Mouse (Mus musculus) liver, embryonic 14.5 days (tissue): ENCODE results near the gene Sema4a. TPM values are rescaled to one million over a fixed set of nuclear protein-coding genes. Genes with fewer than 3 reads are reported as not detected.
A peak's percentile ranks its signal among the peaks of the same experiment; 100 is the strongest.

Experiments
- ATAC-seq: fragments of 200-750 bp; cut with Nextera tagmentation; 2 replicates; pipeline ENCODE4 v1.8.0; 2017; ENCODE audit warnings: moderate number of reproducible peaks, mild to moderate bottlenecking, moderate library complexity; ENCODE audit not compliant: insufficient read depth
- DNase-seq, 3 experiments: peaks; one replicate each; pipeline ENCODE4 v3.0.0-alpha.2; 2012 to 2013; ENCODE audit warnings: low read depth in 3 of 3, low spot score in 3 of 3
- H3K27ac ChIP-seq: fragments of 300-500 bp; sonication (generic); 2 replicates; pipeline ENCODE4 v1.5.1; 2014; ENCODE audit warnings: moderate library complexity, mild to moderate bottlenecking, control low read depth, inconsistent platforms
- H3K27me3 ChIP-seq: fragments of 300-500 bp; sonication (generic); 2 replicates; pipeline ENCODE4 v1.6.1; 2014; ENCODE audit warnings: mild to moderate bottlenecking, low read length, moderate library complexity; ENCODE audit not compliant: control insufficient read depth, insufficient read depth
- H3K36me3 ChIP-seq: fragments of 300-500 bp; sonication (generic); replicated peaks from 2 replicates; pipeline ENCODE4 v1.6.1; 2014; ENCODE audit warnings: low read depth; ENCODE audit not compliant: control insufficient read depth, insufficient read depth
- H3K4me1 ChIP-seq, 2 experiments: fragments of 200-500 bp in 1 of 2; fragments of 300-500 bp in 1 of 2; sonication (generic) in 1 of 2; replicated peaks; 2 replicates each; pipeline ENCODE4 v1.6.1; 2012 to 2014; ENCODE audit warnings: antibody characterized with exemption in 1 of 2, inconsistent platforms in 1 of 2, low read length in 1 of 2; ENCODE audit not compliant: control insufficient read depth in 2 of 2, insufficient read depth in 2 of 2
- H3K4me2 ChIP-seq: fragments of 300-500 bp; sonication (generic); 2 replicates; pipeline ENCODE4 v1.6.1; 2014; ENCODE audit warnings: low read depth, mild to moderate bottlenecking, control low read depth, moderate library complexity
- H3K4me3 ChIP-seq, 2 experiments: fragments of 200-500 bp in 1 of 2; fragments of 300-500 bp in 1 of 2; sonication (generic) in 1 of 2; 2 replicates each; pipeline ENCODE4 v1.5.1; 2012 to 2014; ENCODE audit warnings: low read depth in 2 of 2, low read length in 2 of 2, mild to moderate bottlenecking in 2 of 2, control low read depth in 1 of 2, inconsistent platforms in 1 of 2, moderate library complexity in 1 of 2; ENCODE audit not compliant: insufficient read depth in 1 of 2
- H3K9ac ChIP-seq: fragments of 300-500 bp; sonication (generic); replicated peaks from 2 replicates; pipeline ENCODE4 v1.6.1; 2014; ENCODE audit warnings: mild to moderate bottlenecking, control low read depth, moderate library complexity
- H3K9me3 ChIP-seq: fragments of 300-500 bp; sonication (generic); 2 replicates; pipeline ENCODE4 v1.6.1; 2016; ENCODE audit warnings: low read length, mixed read lengths; ENCODE audit not compliant: control insufficient read depth
- CTCF ChIP-seq: IDR thresholded peaks from 2 replicates; pipeline ENCODE4 v1.5.1; 2016; ENCODE audit warnings: antibody characterized with exemption, low read depth, control low read depth
- EP300 ChIP-seq: IDR thresholded peaks from 2 replicates; pipeline ENCODE4 v1.6.1; 2016; ENCODE audit warnings: antibody characterized with exemption, low read depth
- WGBS: fragments of 180-500 bp; shearing (Covaris S2); extraction: QIAGEN DNeasy Blood & Tissue Kit; methylation state at CpG from one replicate; pipeline ENCODE4 v1.1.7; 2014; ENCODE audit not compliant: insufficient replicate concordance; 5-methylcytosine and 5-hydroxymethylcytosine counted together
- polyA plus RNA-seq, 2 experiments: library from polyadenylated mRNA; depleted of rRNA in 1 of 2; stranded (reverse) in 1 of 2; unstranded in 1 of 2; fragments of >200 nt; fragmentation: Nextera tagmentation in 1 of 2; extraction: Ambion mirVana in 1 of 2; gene quantifications; 2 replicates each; pipeline versions ENCODE4 v1.2.1 to v1.2.3; 2012 to 2014

Gene Sema4a
- polyA plus RNA-seq, 2 experiments, result 9.1 to 12.7 TPM

DNA sequence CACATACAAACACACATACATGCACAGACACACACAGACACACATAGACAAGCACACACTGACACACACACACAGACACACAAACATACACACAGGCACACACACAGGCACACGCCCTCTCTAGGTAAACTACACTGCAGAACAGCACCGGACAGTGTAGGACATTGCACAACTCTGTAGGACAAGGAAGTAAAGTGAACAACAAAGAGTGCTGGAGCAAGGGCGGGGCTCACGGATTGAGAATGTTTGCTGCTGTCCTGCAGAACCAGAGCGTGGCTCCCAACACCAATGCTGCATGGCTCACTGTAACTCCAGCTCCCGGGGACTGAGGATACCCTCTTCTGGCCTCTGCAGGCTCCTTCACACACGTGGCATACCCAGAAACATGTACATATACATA lies 18.1 kb downstream of the Sema4a start:
- Histone ChIP-seq H3K4me2 (no peak overlapping the region), H3K27me3 (peaks cover 7% of the 10 kb centered on the region), H3K9ac (no peak overlapping the region), H3K9me3 (no peaks in the 10 kb centered on the region), H3K36me3 (no peaks in the 10 kb centered on the region), H3K27ac (no peak overlapping the region), H3K4me1 (peaks cover 2 to 15% of the 10 kb centered on the region in 2 experiments; a peak in 3 of 4 replicates), H3K4me3 (no peak overlapping the region)
- no peak for DNase-seq
- 29% methylated on average over 7 of the region's 7 CpGs for WGBS
- peak; percentile 48; the same call in 1 of the 2 replicates for ATAC-seq
- no peak for TF ChIP-seq EP300
- TF ChIP-seq CTCF, result no peak

DNA sequence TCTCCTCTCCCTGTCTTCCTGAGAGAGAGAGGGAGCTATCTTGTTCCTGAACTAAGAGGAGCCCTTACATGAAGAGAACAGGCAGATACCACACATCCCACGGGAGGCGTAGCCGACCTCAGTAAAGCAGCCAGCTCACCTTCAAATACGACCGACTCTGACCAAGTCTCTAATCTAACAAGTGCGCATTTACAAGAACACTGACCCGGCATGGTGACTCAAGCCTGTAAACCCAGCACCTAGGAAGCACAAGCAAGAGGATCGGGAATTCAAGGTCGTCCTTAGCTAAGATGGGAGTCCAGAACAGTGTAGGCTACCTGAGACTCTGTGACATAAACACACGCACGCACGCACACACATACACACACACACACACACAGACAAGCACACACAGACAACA lies 18.5 kb downstream of the Sema4a start:
- Histone ChIP-seq H3K4me2 (no peak overlapping the region), H3K4me3 (no peak overlapping the region), H3K27ac (no peak overlapping the region), H3K4me1 (peaks cover 2 to 15% of the 10 kb centered on the region in 2 experiments; a peak in 3 of 4 replicates), H3K9ac (no peak overlapping the region), H3K36me3 (no peaks in the 10 kb centered on the region), H3K9me3 (no peaks in the 10 kb centered on the region), H3K27me3 (peaks cover 7% of the 10 kb centered on the region)
- ATAC-seq, result no peak
- no peak for TF ChIP-seq EP300
- TF ChIP-seq CTCF, result no peak
- 63% methylated on average over 12 of the region's 12 CpGs for WGBS
- no peak for DNase-seq

DNA sequence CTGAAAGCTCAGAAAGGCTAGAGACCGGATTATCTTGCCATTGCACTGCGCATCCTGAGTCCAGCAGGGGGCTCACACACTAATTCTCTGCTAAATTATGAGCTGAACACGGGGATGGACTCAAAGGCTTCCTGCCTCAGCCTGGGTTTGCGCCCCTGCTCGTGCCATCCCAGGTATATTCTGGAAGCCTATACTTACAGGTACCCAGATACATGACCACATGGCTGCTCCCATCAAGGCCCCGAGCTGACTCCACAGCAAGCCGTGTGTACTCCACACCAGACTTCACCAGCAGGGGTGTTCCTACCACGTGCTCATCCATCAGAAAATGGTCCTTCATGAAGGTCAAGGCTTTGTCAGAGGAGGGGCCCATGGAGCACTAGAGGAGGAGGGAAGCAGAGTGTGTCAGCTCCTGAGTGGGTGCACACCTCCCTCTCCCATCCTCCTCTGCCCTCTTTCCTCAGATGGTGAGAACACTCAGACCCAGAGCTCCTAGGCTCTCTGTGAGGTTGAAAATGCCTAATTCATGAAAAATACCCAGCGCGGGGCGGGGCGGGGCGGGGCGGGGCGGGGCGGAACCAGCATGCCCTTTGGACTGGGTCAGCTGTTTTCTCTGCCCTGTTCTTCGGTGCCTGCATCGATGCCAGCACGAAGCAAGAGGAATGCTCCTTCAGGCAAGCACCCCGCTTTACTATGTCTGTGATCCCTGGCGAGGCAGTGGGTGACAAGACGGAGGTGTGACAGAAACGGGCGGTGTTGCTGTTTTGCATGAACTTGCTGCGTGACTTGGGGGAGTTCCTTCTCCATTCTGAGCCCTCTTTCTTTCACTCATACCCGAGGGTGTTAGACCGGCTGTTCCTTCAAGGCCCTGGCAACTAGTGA lies 20.2 kb downstream of the Sema4a start:
- 12% methylated on average over 27 of the region's 27 CpGs for WGBS
- no peaks in the 10 kb centered on the region for H3K36me3 ChIP-seq
- no peak overlapping the region for H3K27ac ChIP-seq
- no peak overlapping the region for H3K9ac ChIP-seq
- peaks cover 7% of the 10 kb centered on the region for H3K27me3 ChIP-seq
- no peak overlapping the region for H3K4me3 ChIP-seq
- H3K4me1 ChIP-seq, result peaks cover 2 to 13% of the 10 kb centered on the region in 2 experiments; a peak in 3 of 4 replicates
- H3K4me2 ChIP-seq, result peak overlapping the region; percentile 44
- H3K9me3 ChIP-seq, result no peaks in the 10 kb centered on the region
- ATAC-seq (peak; percentile 16; the same call in 1 of the 2 replicates), DNase-seq (no peak)
- TF ChIP-seq CTCF (peak; percentile 60), EP300 (no peak)

DNA sequence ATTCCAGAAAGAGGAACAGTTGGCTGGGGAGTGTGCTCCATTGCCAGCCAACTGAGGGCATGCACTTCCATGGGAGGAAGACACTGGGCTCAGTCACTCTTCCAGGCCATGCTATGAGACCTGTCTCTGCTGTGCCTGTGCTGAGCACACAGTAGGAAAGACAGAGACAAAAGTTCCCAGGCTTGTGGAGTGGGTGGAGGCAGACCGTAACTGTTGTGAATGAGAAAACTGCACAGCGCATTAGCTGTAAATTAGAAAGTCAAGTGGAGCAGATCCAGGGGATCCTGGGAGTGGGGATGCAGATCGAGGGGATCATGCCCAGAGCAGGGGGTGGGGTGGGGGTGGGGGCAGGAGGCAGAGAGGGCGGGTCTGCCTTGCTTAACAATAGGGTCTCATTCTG lies 21.4 kb downstream of the Sema4a start:
- Histone ChIP-seq H3K9ac (no peak overlapping the region), H3K9me3 (no peaks in the 10 kb centered on the region), H3K36me3 (no peaks in the 10 kb centered on the region), H3K27ac (no peak overlapping the region), H3K4me1 (peaks cover 2 to 13% of the 10 kb centered on the region in 2 experiments; a peak in 3 of 4 replicates), H3K4me3 (no peak overlapping the region), H3K27me3 (peaks cover 7% of the 10 kb centered on the region), H3K4me2 (no peak overlapping the region)
- DNase-seq (no peak), ATAC-seq (no peak)
- WGBS, result 54% methylated on average over 4 of the region's 4 CpGs
- TF ChIP-seq EP300 (no peak), CTCF (no peak)

DNA sequence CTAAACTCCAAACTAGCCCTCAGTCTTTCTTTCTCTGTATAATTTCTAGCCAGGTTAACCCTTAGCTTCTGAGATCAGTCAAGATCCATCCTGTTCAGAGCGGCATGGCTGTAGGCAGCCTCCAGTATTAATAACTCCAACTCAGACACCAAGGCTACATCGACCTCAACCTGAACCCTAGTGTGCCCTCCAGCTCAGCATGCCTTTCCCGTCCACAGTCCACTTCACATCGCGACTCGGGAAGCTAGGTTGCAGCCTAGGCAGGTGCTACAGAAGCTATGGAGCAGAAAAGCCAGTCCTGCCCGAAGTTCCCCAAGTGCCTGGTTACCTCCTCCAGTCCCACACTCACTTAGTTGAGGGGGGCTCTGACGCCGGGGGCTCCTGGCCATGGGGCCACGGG lies 23.5 kb downstream of the Sema4a start:
- ATAC-seq (no peak), DNase-seq (no peak)
- 63% methylated on average over 10 of the region's 10 CpGs for WGBS
- H3K4me2 ChIP-seq, result no peak overlapping the region
- H3K27me3 ChIP-seq, result peaks cover 7% of the 10 kb centered on the region
- TF ChIP-seq CTCF, result no peak
- no peak for TF ChIP-seq EP300
- peaks cover 2 to 7% of the 10 kb centered on the region in 2 experiments; a peak in 3 of 4 replicates for H3K4me1 ChIP-seq
- H3K9me3 ChIP-seq, result no peaks in the 10 kb centered on the region
- no peak overlapping the region for H3K4me3 ChIP-seq
- no peak overlapping the region for H3K27ac ChIP-seq
- H3K36me3 ChIP-seq, result no peaks in the 10 kb centered on the region
- no peak overlapping the region for H3K9ac ChIP-seq
